Mouse (Mus musculus): Measurements from ENCODE around the gene Pafah1b3. TPM values are rescaled to one million over a fixed set of nuclear protein-coding genes. Genes with fewer than 3 reads are reported as not detected.
A peak's percentile ranks its signal among the peaks of the same experiment; 100 is the strongest.

Gene Pafah1b3
- polyA plus RNA-seq, 1 experiment from 2014 or later: 301 TPM

- Histone ChIP-seq H3K36me3 (replicated peaks) (peaks cover 40% of the 10 kb centered on the region), H3K9me3 (no peaks in the 10 kb centered on the region), H3K4me1 (peaks cover 59% of the 10 kb centered on the region), H3K27me3 (replicated peaks; ENCODE audit: low read depth, poor library complexity, severe bottlenecking) (no peaks in the 10 kb centered on the region), H3K4me3 (peak overlapping the region; percentile 98), H3K27ac (replicated peaks) (peak overlapping the region; percentile 97)
- no peak for DNase-seq (ENCODE audit: low spot score)
- WGBS: under 1% methylated on average over 25 of the region's 25 CpGs
These were observed 48.9 kb downstream of the Pafah1b3 start for GRCm38 (mm10) chr7:25248846-25249313.

- peak overlapping the region; percentile 98 for H3K4me3 ChIP-seq
- no peaks in the 10 kb centered on the region for H3K27me3 ChIP-seq (replicated peaks; ENCODE audit: low read depth, poor library complexity, severe bottlenecking)
- no peaks in the 10 kb centered on the region for H3K9me3 ChIP-seq
- peak; percentile 63 for DNase-seq (ENCODE audit: low spot score)
- 1% methylated on average over 18 of the region's 18 CpGs for WGBS
- peaks cover 63% of the 10 kb centered on the region for H3K4me1 ChIP-seq
- peak overlapping the region; percentile 97 for H3K27ac ChIP-seq (replicated peaks)
- peaks cover 47% of the 10 kb centered on the region for H3K36me3 ChIP-seq (replicated peaks)
These were observed 49.7 kb downstream of the Pafah1b3 start for GRCm38 (mm10) chr7:25248018-25248647.

GRCm38 (mm10) chr7:25247498-25247897 lies 50.3 kb downstream of the Pafah1b3 start:
- peaks cover 53% of the 10 kb centered on the region for H3K36me3 ChIP-seq (replicated peaks)
- 25% methylated on average over 3 of the region's 3 CpGs for WGBS
- no peaks in the 10 kb centered on the region for H3K27me3 ChIP-seq (replicated peaks; ENCODE audit: low read depth, poor library complexity, severe bottlenecking)
- H3K27ac ChIP-seq (replicated peaks): peak overlapping the region; percentile 97
- no peaks in the 10 kb centered on the region for H3K9me3 ChIP-seq
- peaks cover 63% of the 10 kb centered on the region for H3K4me1 ChIP-seq
- peak overlapping the region; percentile 98 for H3K4me3 ChIP-seq
- no peak for DNase-seq (ENCODE audit: low spot score)

GRCm38 (mm10) chr7:25246759-25247137 lies 51.0 kb downstream of the Pafah1b3 start:
- peak overlapping the region; percentile 98 for H3K4me3 ChIP-seq
- H3K36me3 ChIP-seq (replicated peaks): peaks cover 61% of the 10 kb centered on the region
- H3K27ac ChIP-seq (replicated peaks): peak overlapping the region; percentile 97
- WGBS: 75% methylated on average over 4 of the region's 4 CpGs
- H3K9me3 ChIP-seq: no peaks in the 10 kb centered on the region
- no peaks in the 10 kb centered on the region for H3K27me3 ChIP-seq (replicated peaks; ENCODE audit: low read depth, poor library complexity, severe bottlenecking)
- H3K4me1 ChIP-seq: peaks cover 58% of the 10 kb centered on the region
- no peak for DNase-seq (ENCODE audit: low spot score)

GRCm38 (mm10) chr7:25246079-25246758 lies 51.6 kb downstream of the Pafah1b3 start:
- H3K27me3 ChIP-seq (replicated peaks; ENCODE audit: low read depth, poor library complexity, severe bottlenecking): no peaks in the 10 kb centered on the region
- peak overlapping the region; percentile 97 for H3K27ac ChIP-seq (replicated peaks)
- peaks cover 54% of the 10 kb centered on the region for H3K4me1 ChIP-seq
- H3K9me3 ChIP-seq: no peaks in the 10 kb centered on the region
- DNase-seq (ENCODE audit: low spot score): no peak
- peaks cover 65% of the 10 kb centered on the region for H3K36me3 ChIP-seq (replicated peaks)
- WGBS: 71% methylated on average over 20 of the region's 20 CpGs
- peak overlapping the region; percentile 98 for H3K4me3 ChIP-seq

Other genes with a start within 250 kb of the Pafah1b3 start
- 4.5 and 5.1 TPM in 2 replicates for gene Grik5, start 225.6 kb downstream of the Pafah1b3 start, polyA plus RNA-seq (2016; fragmentation: Nextera tagmentation; extraction: Ambion mirVana)
- 44.4 and 45.8 TPM in 2 replicates for gene Zfp574, start 225.4 kb downstream of the Pafah1b3 start, polyA plus RNA-seq (2016; fragmentation: Nextera tagmentation; extraction: Ambion mirVana)
- gene Pou2f2, start 118.3 kb downstream of the Pafah1b3 start, polyA plus RNA-seq (2016; fragmentation: Nextera tagmentation; extraction: Ambion mirVana): 4.9 and 6.2 TPM in 2 replicates
- gene Dedd2, start 77.4 kb downstream of the Pafah1b3 start, polyA plus RNA-seq (2016; fragmentation: Nextera tagmentation; extraction: Ambion mirVana): 11.3 and 12.0 TPM in 2 replicates
- 2.7 and 3.3 TPM in 2 replicates for gene Zfp526, start 76.6 kb downstream of the Pafah1b3 start, polyA plus RNA-seq (2016; fragmentation: Nextera tagmentation; extraction: Ambion mirVana)
- gene Gsk3a, start 60.1 kb downstream of the Pafah1b3 start, polyA plus RNA-seq (2016; fragmentation: Nextera tagmentation; extraction: Ambion mirVana): 10.6 and 10.7 TPM in 2 replicates
- gene Erf, start 47.2 kb downstream of the Pafah1b3 start, polyA plus RNA-seq (2016; fragmentation: Nextera tagmentation; extraction: Ambion mirVana): 10.9 and 11.5 TPM in 2 replicates
- gene Cic, start 30.3 kb downstream of the Pafah1b3 start, polyA plus RNA-seq (2016; fragmentation: Nextera tagmentation; extraction: Ambion mirVana): 17.1 and 21.4 TPM in 2 replicates
- 0.82 and 0.88 TPM in 2 replicates for gene Prr19, start 3.4 kb upstream of the Pafah1b3 start, polyA plus RNA-seq (2016; fragmentation: Nextera tagmentation; extraction: Ambion mirVana)
- gene Tmem145, start 8.1 kb upstream of the Pafah1b3 start, polyA plus RNA-seq (2016; fragmentation: Nextera tagmentation; extraction: Ambion mirVana): 0.85 and 1.0 TPM in 2 replicates
- 17.6 and 17.7 TPM in 2 replicates for gene Megf8, start 19.2 kb upstream of the Pafah1b3 start, polyA plus RNA-seq (2016; fragmentation: Nextera tagmentation; extraction: Ambion mirVana)
- not detected in 2 replicates for gene Cnfn, start 71.7 kb upstream of the Pafah1b3 start, polyA plus RNA-seq (2016; fragmentation: Nextera tagmentation; extraction: Ambion mirVana)
- gene Lipe, start 100.7 kb upstream of the Pafah1b3 start, polyA plus RNA-seq (2016; fragmentation: Nextera tagmentation; extraction: Ambion mirVana): 7.8 and 11.6 TPM in 2 replicates
- 0.69 and 0.75 TPM in 2 replicates for gene Cxcl17, start 114.9 kb upstream of the Pafah1b3 start, polyA plus RNA-seq (2016; fragmentation: Nextera tagmentation; extraction: Ambion mirVana)
- gene Ceacam1, start 179.6 kb upstream of the Pafah1b3 start, polyA plus RNA-seq (2016; fragmentation: Nextera tagmentation; extraction: Ambion mirVana): 1.5 TPM in 2 replicates
- 0.08 TPM in 1 of 2 replicates, not detected in the other for gene Ceacam2, start 241.9 kb upstream of the Pafah1b3 start, polyA plus RNA-seq (2016; fragmentation: Nextera tagmentation; extraction: Ambion mirVana)